Mouse (Mus musculus): Measurements from ENCODE around the gene Mta3.
A peak's percentile ranks its signal among the peaks of the same experiment; 100 is the strongest.

Mta3 gene

GRCm38 (mm10) chr17:83706116-83706593 is at the start of gene Mta3:
Gene Mta3, plus strand, starts transcription at chr17:83706163.
- peak; percentile 80 to 87 for DNase-seq

DNA sequence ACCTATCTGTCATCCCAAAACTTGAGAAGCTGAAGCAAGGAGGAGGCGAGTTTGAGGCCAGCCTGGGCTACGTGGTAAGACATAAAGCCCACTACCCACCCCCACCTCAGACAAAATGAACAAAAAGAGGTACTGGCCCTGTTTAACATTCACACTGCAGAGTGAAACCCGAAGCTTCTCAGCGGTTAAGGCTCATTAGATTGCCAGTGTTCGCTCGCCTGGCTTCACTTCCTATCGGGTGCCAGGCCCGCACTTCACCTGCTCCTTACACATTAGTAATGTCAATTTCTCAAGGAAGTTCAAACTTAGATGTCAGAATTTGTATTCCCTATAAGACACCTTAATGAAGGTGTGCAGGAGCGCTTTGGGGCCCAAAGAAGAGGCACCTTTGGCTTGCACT is 48.6 kb upstream of the Mta3 start:
- no peak for DNase-seq

DNA sequence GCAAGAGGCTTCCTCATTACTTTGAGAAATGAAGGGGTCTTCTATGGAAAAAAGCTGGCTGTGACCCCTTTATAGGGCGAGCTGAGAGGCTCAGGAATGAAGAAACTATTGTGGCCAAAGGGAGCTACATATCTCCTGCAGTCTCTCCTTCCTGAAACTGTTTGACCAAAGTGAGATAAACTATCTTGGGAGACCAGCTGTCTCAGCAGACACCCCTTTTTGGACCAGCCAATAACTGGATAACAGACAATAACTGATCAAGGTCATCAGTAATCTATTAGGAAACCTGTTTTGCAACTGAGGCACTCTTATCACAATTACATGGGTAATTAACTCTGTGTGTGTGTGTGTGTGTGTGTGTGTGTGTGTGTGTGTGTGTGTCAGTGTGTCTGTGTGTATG is 47.0 kb upstream of the Mta3 start:
- no peak for DNase-seq

GRCm38 (mm10) chr17:83664761-83665160 is 41.2 kb upstream of the Mta3 start:
- no peak for DNase-seq

DNA sequence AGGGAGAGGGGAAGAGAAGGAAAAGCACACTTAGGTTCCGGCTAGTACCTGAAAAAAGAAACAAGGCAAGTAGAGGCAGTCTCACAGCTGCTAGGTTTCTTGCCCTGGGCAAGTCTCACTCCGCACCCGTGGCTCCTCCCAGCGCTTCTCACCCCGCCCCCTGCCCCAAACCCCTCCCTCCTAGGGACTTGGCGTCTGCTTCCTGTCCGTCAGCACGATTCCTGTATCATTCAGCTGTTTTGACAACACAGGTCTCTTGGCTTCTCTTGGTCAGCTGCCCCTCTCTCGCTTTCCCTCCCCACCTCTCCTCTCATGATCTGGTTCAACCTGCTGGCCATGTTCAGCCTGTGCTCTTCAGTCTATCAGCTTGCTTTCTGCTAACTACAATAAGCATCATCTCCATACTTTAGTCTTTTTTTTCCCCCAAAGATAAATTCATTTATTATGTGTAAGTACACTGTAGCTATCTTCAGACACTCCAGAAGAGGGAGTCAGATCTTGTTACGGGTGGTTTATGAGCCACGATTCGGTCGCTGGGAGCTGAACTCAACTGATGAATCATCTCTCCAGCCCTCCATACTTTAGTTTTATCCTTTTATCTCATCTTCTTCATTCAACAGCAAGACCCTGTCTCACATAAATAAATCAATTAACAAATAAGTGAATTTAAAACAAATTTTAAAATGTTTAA is 39.2 kb upstream of the Mta3 start:
- no peak for DNase-seq

- DNase-seq, result no peak
Observed at GRCm38 (mm10) chr17:83667934-83668690, 37.9 kb upstream of the Mta3 start.

- no peak for DNase-seq
Observed at GRCm38 (mm10) chr17:83672685-83673084, 33.3 kb upstream of the Mta3 start.

DNA sequence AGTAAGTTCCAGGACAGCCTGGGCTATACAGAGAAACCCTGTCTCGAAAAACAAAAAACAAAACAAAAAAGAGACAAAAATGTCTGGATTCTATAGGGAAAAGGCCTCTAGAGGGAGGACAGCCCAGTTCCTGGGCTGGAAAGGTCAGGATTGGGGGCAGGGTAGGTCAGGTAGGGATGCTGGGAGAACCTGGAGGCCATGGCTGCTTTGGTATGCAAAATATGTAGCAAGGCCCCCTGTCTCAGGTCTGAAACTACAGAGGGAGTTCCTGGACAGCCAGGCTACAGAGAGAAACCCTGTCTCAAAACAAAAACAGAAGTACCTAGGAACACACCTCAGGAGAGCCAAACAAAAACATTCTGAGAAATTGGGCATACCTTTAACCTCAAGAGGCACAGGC is 28.6 kb upstream of the Mta3 start:
- DNase-seq, result no peak

- DNase-seq, result no peak
Observed at GRCm38 (mm10) chr17:83681977-83682376, 24.0 kb upstream of the Mta3 start.

- DNase-seq, result no peak
Observed at GRCm38 (mm10) chr17:83684475-83684874, 21.5 kb upstream of the Mta3 start.

- no peak for DNase-seq
Observed at GRCm38 (mm10) chr17:83690418-83690817, 15.5 kb upstream of the Mta3 start.

DNA sequence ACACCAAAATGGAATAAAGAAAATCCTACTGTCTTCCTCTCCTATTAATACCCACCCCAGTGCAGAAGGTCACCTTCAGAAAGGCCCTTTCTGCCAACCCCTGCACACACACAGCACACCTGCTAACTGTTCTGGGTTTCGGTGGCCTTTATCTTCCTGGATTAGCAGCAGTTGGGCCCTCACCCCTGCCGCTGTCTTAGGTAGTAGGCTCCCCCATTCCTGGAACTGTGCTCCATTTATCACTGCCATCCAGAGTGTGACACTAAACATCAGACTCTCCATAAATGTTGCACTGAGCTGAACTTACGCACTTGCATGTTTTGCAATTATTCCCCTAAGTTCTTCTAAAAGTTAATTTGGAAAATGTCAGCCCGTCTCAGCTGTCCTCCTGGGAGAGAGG is 14.6 kb upstream of the Mta3 start:
- no peak for DNase-seq

DNA sequence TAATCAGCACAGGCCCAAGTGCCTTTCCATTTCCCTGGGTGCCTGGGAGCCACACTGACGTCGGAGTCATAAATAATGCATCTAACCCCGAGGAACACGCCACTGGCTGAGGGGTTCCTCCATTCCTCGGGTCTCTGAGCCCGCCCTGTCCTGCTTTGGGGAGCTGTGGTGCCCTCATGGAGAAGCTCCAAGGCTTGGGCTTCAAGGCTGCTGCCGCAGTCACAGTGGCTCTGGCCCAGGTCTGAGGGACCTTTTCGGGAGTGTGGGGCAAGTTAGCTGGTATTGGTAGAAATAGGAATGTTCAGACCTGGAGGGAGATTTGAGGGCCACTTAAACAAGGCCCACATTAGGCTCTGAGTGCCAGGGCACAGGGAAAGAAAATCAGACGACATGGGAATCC is 12.0 kb upstream of the Mta3 start:
- DNase-seq, result no peak

GRCm38 (mm10) chr17:83695785-83696184 is 10.2 kb upstream of the Mta3 start:
- no peak for DNase-seq

DNA sequence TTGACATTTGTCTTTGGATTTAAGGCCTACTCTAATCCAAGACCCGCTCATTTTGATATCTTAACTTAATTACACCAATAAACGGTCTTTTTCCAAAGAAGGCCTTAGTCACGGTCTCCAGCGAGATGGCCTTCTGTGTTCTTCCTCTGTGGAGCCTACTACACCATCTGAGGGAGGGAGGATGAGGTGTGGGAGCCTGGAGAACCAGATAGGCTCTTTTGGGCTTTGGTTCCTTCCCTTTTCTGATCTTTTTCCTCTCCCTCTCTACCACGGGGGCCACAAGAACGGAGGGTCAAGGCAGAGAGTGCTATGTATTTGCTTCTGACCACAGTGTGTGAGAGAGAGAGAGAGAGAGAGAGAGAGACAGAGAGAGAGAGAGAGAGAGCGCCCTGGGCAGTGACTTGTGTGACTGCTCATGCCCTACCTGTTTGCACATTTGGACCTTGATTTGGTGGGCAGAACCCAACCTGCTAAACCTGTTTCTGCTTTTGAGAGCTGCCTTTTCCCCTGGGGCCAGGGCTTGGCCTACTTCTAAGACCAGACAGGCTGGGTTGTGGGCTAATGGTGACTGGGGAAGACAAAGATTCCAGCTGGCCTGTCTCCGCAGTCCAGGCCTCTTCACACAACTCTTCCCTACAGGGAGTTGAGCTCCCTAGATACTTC is 6.8 kb upstream of the Mta3 start:
- no peak for DNase-seq

GRCm38 (mm10) chr17:83700125-83700524 is 5.8 kb upstream of the Mta3 start:
- no peak for DNase-seq

DNA sequence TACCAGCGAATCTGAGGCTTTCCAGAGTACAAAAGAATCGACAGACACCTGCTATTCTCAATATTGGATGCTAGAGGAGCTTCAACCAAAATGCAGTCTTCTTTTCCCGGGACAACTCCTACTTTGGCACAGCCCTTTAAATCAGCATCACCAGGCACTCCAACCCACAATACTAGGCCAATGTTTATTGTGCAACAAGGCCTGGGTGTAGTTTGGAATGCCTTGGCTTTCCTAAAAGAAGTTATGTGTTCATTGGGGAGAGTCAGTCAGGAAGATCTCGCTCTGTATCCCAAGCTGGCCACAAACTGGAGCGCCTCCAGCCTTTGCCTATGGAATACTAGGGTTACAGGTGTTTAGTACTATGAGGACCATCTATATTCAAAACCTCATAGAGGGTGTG is 1.5 kb upstream of the Mta3 start:
- no peak for DNase-seq

DNA sequence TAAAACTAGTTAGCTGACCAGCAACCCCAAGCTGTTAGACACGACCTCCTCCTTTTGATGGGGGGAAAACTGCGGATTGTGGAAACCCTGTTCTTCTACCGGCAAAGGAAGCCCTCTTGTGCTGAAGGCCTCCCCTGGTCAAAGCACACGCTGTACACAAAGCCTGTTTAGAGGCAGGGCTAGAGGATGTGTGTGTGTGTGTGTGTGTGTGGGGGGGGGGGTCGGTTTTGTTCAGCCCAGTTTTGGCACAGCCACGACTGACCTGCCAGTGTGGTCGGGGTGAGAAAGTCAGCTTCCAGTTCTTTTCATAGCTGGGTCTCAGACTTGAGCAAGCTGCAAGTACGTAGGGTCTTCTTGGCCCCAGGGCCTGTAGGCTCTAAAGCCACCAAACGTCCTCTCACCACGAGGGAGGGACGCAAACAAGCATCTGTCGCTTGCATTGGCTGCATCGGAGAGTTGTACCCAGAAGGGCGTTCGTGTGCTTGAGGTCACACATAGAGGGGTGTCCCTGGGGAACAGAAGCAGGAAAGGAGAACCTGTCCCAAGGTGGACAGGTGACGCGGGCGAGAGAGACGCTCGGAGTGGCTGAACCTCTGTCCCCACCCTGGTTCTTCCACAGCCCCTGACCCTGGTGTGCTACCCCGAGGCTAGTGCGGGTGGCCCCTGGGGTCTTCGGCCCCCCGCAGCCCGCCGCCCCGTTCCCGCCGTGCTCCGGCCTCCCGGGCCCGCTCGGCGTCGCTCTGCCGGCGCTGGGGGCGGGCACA is 429 bp upstream of the Mta3 start:
- peak in 1 of 2 experiments; percentile 62 for DNase-seq

- DNase-seq, result peak; percentile 56 to 63
Observed at GRCm38 (mm10) chr17:83706594-83707126, 697 bp downstream of the Mta3 start.

- no peak for DNase-seq
Observed at GRCm38 (mm10) chr17:83707372-83707771, 1.4 kb downstream of the Mta3 start.

- DNase-seq, result no peak
Observed at GRCm38 (mm10) chr17:83707846-83708245, 1.9 kb downstream of the Mta3 start.

DNA sequence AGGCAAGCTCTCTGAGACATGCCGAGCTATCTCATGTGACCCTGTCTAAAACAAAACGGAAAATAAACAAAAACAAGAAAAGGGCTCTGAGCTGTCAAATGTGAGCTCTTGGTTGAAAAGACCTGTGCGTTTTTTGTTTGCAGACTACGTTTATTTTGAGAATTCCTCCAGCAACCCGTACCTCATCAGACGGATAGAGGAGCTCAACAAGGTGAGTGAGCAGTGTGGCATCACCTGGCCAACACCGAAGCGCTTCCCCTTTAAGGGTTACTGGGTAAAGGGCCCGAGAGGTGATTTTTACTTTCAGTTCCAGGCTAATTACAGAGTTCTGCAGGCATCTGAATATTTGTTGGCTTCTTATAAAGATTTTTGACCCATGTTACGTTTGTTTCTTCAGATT is 2.3 kb downstream of the Mta3 start:
- DNase-seq, result no peak

- no peak for DNase-seq
Observed at GRCm38 (mm10) chr17:83708891-83709290, 2.9 kb downstream of the Mta3 start.

All from cerebellum, postnatal 25 days (tissue).